Mouse (Mus musculus) brain, embryonic 14.5 days (tissue): Measurements from ENCODE around the gene Entpd2.

ENCODE experiments used
- CTCF ChIP-seq: fragments of 200-500 bp; IDR thresholded peaks from 2 replicates; pipeline ENCODE4 v1.5.1; 2012; ENCODE audit warnings: inconsistent platforms, mild to moderate bottlenecking, moderate library complexity, borderline replicate concordance; ENCODE audit not compliant: insufficient read depth, insufficient read length; ENCODE audit errors: extremely low read depth
- POLR2A ChIP-seq: fragments of 200-500 bp; IDR thresholded peaks from 2 replicates; pipeline ENCODE4 v1.6.1; 2012; ENCODE audit warnings: mild to moderate bottlenecking, inconsistent platforms, borderline replicate concordance; ENCODE audit not compliant: poor library complexity, insufficient read depth, insufficient read length, severe bottlenecking; ENCODE audit errors: extremely low read depth

GRCm38 (mm10) chr2:25394281-25395221 lies 1.1 kb upstream of the Entpd2 start:
- TF ChIP-seq CTCF: no peak
- no peak for TF ChIP-seq POLR2A
